10 mouse cellular contexts compared by ENCODE assay signal in the genomic region with DNA sequence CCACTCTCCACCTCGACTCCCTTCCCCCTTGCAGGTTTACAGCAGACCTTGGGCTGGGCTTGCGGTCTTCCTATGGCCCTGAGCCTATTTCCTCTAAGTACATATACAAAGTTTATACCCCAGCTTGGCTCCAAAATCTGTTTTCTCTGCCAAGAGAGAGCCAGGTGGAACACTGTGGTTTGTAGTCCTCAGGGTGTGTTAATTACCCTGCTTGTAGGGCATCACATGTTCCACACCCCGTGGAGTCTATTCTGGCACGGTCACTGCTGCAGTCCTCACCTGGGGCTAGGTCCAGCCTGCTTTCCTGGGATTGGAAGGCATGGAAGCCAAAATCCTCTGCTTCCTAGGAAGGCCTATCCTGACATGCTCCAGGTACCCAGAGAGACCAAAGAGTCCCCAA. TPM values are rescaled to one million over a fixed set of nuclear protein-coding genes. Genes with fewer than 3 reads are reported as not detected.
DNase-seq lines count a peak whose midpoint lies in the region; ATAC-seq and TF ChIP-seq lines count a peak whose summit lies in the region.
"Had no signal": no experiment of that assay in that cellular context is flagged by ENCODE, and none has a peak within 500 bp of the region (broad histone marks: within the 10 kb centered on the region; RNA-seq: fewer than 3 reads in every experiment).

No protein-coding gene starts in this region.

- H3K9ac ChIP-seq in hindbrain, embryonic 13.5 days = peak overlapping the region; percentile 99
- H3K9ac ChIP-seq in hindbrain, postnatal 0 days (replicated peaks; ENCODE audit: low read length) = no peak overlapping the region
- no peak overlapping the region for H3K9ac ChIP-seq in lung, postnatal 0 days (replicated peaks; ENCODE audit: low read depth)
- H3K9ac ChIP-seq: heart, embryonic 15.5 days had no signal

- peaks cover 60% of the 10 kb centered on the region for H3K4me1 ChIP-seq in hindbrain, embryonic 13.5 days (replicated peaks)
- peaks cover 39% of the 10 kb centered on the region for H3K4me1 ChIP-seq in hindbrain, postnatal 0 days (ENCODE audit: insufficient read depth, low read length)
- H3K4me1 ChIP-seq in lung, postnatal 0 days (ENCODE audit: insufficient read depth, low read depth, low read length) = peaks cover 29% of the 10 kb centered on the region; the same call in 1 of the 2 replicates

- TF ChIP-seq EP300 in lung, postnatal 0 days (IDR thresholded peaks at IDR 0.05) = no peak

- H3K27me3 ChIP-seq in hindbrain, embryonic 13.5 days = peaks cover 20% of the 10 kb centered on the region
- H3K27me3 ChIP-seq in hindbrain, postnatal 0 days (ENCODE audit: insufficient read depth, low read length) = no peaks in the 10 kb centered on the region
- H3K27me3 ChIP-seq in lung, postnatal 0 days (replicated peaks; ENCODE audit: insufficient read depth, low read length) = no peaks in the 10 kb centered on the region
- no peaks in the 10 kb centered on the region for H3K27me3 ChIP-seq in myocyte (ENCODE audit: control insufficient read depth, insufficient read depth, insufficient read length)

- H3K4me3 ChIP-seq in hindbrain, embryonic 13.5 days = no peak overlapping the region
- H3K4me3 ChIP-seq in hindbrain, postnatal 0 days (ENCODE audit: low read length) = no peak overlapping the region
- H3K4me3 ChIP-seq in lung, postnatal 0 days (ENCODE audit: low read depth, low read length) = no peak overlapping the region
- peak overlapping the region; percentile 72 for H3K4me3 ChIP-seq in myocyte

- TF ChIP-seq POLR2A in myocyte (IDR thresholded peaks at IDR 0.05; ENCODE audit: insufficient read length, low read depth) = no peak

- no peak overlapping the region for H3K27ac ChIP-seq in hindbrain, embryonic 13.5 days
- no peak overlapping the region for H3K27ac ChIP-seq in hindbrain, postnatal 0 days
- H3K27ac ChIP-seq in lung, postnatal 0 days (ENCODE audit: low read length) = 0 out of 2 replicates have a peak overlapping the region, but pooled peaks have one; percentile 10

- WGBS in hindbrain, embryonic 13.5 days = 90% methylated on average over 4 of the region's 4 CpGs
- 60% methylated on average over 4 of the region's 4 CpGs for WGBS in hindbrain, postnatal 0 days
- 68% methylated on average over 4 of the region's 4 CpGs for WGBS in lung, postnatal 0 days

- no peak for TF ChIP-seq CTCF in hindbrain, postnatal 0 days (IDR thresholded peaks at IDR 0.05; ENCODE audit: low read depth)
- TF ChIP-seq CTCF in lung, postnatal 0 days (IDR thresholded peaks at IDR 0.05) = no peak

- no peaks in the 10 kb centered on the region for H3K9me3 ChIP-seq in hindbrain, embryonic 13.5 days
- no peaks in the 10 kb centered on the region for H3K9me3 ChIP-seq in hindbrain, postnatal 0 days (ENCODE audit: low read length)
- H3K9me3 ChIP-seq in lung, postnatal 0 days (ENCODE audit: low read length) = no peaks in the 10 kb centered on the region
- H3K9me3 ChIP-seq: heart, embryonic 15.5 days had no signal

- no peak overlapping the region for H3ac ChIP-seq in myocyte (ENCODE audit: control insufficient read depth, insufficient read length)

- peaks cover 21% of the 10 kb centered on the region for H3K36me3 ChIP-seq in hindbrain, embryonic 13.5 days
- H3K36me3 ChIP-seq in hindbrain, postnatal 0 days (ENCODE audit: insufficient read depth, low read length) = peaks cover 8% of the 10 kb centered on the region; the same call in 1 of the 2 replicates
- peaks cover 14% of the 10 kb centered on the region; the same call in 1 of the 2 replicates for H3K36me3 ChIP-seq in lung, postnatal 0 days (ENCODE audit: insufficient read depth, low read length)
- peaks cover 10% of the 10 kb centered on the region for H3K36me3 ChIP-seq in myocyte (ENCODE audit: control insufficient read depth, insufficient read depth)

- H3K79me2 ChIP-seq in myocyte (ENCODE audit: control insufficient read depth, insufficient read depth) = peaks cover 23% of the 10 kb centered on the region

- no peak overlapping the region for H3K4me2 ChIP-seq in hindbrain, embryonic 13.5 days
- H3K4me2 ChIP-seq in hindbrain, postnatal 0 days (ENCODE audit: low read depth, low read length) = no peak overlapping the region
- H3K4me2 ChIP-seq in lung, postnatal 0 days (replicated peaks; ENCODE audit: low read depth, low read length) = 0 out of 2 replicates have a peak overlapping the region, but pooled peaks have one; percentile 8
- peak overlapping the region; percentile 93 for H3K4me2 ChIP-seq in myocyte (ENCODE audit: low read depth)

- ATAC-seq in hindbrain, embryonic 13.5 days (ENCODE audit: low FRiP score) = no peak
- no peak for ATAC-seq in hindbrain, postnatal 0 days
- ATAC-seq in lung, postnatal 0 days = no peak

- DNase-seq in hindbrain, postnatal 0 days (ENCODE audit: low spot score) = no peak
- DNase-seq in lung, postnatal 0 days (ENCODE audit: low spot score) = no peak
- DNase-seq in lung, postnatal 4 days = no peak
- DNase-seq in cerebellum, adult 8-10 months = peak; percentile 74
- no peak for DNase-seq in left cerebral cortex, adult 9 months (ENCODE audit: low spot score in 2 of 2)
- DNase-seq: lung, postnatal 14 days; right cerebral cortex, postnatal 4 days had no signal

TF ChIP-seq in myocyte, 11 proteins besides CTCF, POLR2A, EP300 and RAD21:
- TF ChIP-seq E2F4 (IDR thresholded peaks at IDR 0.05; ENCODE audit: insufficient read depth) (no peak), TCF3 (IDR thresholded peaks at IDR 0.05; ENCODE audit: insufficient read length, low read depth) (no peak), MYOG (IDR thresholded peaks at IDR 0.05; ENCODE audit: control insufficient read depth in 1 of 3, insufficient read depth in 1 of 3, insufficient read length in 2 of 3, low read depth in 2 of 3) (no peak), MYOD1 (IDR thresholded peaks at IDR 0.05; ENCODE audit: control insufficient read depth in 1 of 3, insufficient read length in 2 of 3, low read depth in 2 of 3) (no peak), CEBPB (IDR thresholded peaks at IDR 0.05; ENCODE audit: insufficient read depth, poor library complexity, severe bottlenecking) (no peak), POLR2AphosphoS2 (IDR thresholded peaks at IDR 0.05; ENCODE audit: insufficient read length, low read depth) (no peak), USF1 (IDR thresholded peaks at IDR 0.05; ENCODE audit: low read depth) (no peak), REST (IDR thresholded peaks at IDR 0.05; ENCODE audit: insufficient read depth, insufficient read length) (no peak), SRF (IDR thresholded peaks at IDR 0.05; ENCODE audit: control insufficient read depth, insufficient read length, low read depth) (no peak), TCF12 (IDR thresholded peaks at IDR 0.05; ENCODE audit: insufficient read depth, poor library complexity, severe bottlenecking) (no peak), MAX (IDR thresholded peaks at IDR 0.05; ENCODE audit: low read depth) (no peak)

RNA-seq across cellular contexts. Expression of gene Ltc4s, which starts 10.7 kb away (rescaled TPM):
- 1.4 and 2.3 TPM in 2 replicates for polyA plus RNA-seq in hindbrain, embryonic 13.5 days (2015; fragmentation: Nextera tagmentation; extraction: Ambion mirVana)
- 4.0 and 6.8 TPM in 2 replicates for total RNA-seq in hindbrain, postnatal 0 days (2014; rRNA removed)
- polyA plus RNA-seq in hindbrain, postnatal 0 days (2015; fragmentation: Nextera tagmentation; extraction: Ambion mirVana) = 5.9 and 7.1 TPM in 2 replicates
- 21.8 and 21.9 TPM in 2 replicates for polyA plus RNA-seq in lung, postnatal 0 days (2015; fragmentation: Nextera tagmentation; extraction: Ambion mirVana)
- polyA plus RNA-seq in myocyte (2012; fragmentation: generic; extraction: Trizol) = 1.8 TPM

RNA-seq across cellular contexts. Expression of gene Mgat4b, which starts 17.0 kb away (rescaled TPM):
- polyA plus RNA-seq in hindbrain, embryonic 13.5 days (2015; fragmentation: Nextera tagmentation; extraction: Ambion mirVana) = 30.4 and 36.6 TPM in 2 replicates
- 108 and 134 TPM in 2 replicates for total RNA-seq in hindbrain, postnatal 0 days (2014; rRNA removed)
- 67.8 and 74.6 TPM in 2 replicates for polyA plus RNA-seq in hindbrain, postnatal 0 days (2015; fragmentation: Nextera tagmentation; extraction: Ambion mirVana)
- 43.4 and 44.4 TPM in 2 replicates for polyA plus RNA-seq in lung, postnatal 0 days (2015; fragmentation: Nextera tagmentation; extraction: Ambion mirVana)
- 89.2 TPM for polyA plus RNA-seq in myocyte (2012; fragmentation: generic; extraction: Trizol)

RNA-seq across cellular contexts. Expression of gene Sqstm1, which starts 17.1 kb away (rescaled TPM):
- polyA plus RNA-seq in hindbrain, embryonic 13.5 days (2015; fragmentation: Nextera tagmentation; extraction: Ambion mirVana) = 318 and 320 TPM in 2 replicates
- total RNA-seq in hindbrain, postnatal 0 days (2014; rRNA removed) = 289 and 299 TPM in 2 replicates
- polyA plus RNA-seq in hindbrain, postnatal 0 days (2015; fragmentation: Nextera tagmentation; extraction: Ambion mirVana) = 412 and 450 TPM in 2 replicates
- polyA plus RNA-seq in lung, postnatal 0 days (2015; fragmentation: Nextera tagmentation; extraction: Ambion mirVana) = 405 and 426 TPM in 2 replicates
- 873 TPM for polyA plus RNA-seq in myocyte (2012; fragmentation: generic; extraction: Trizol)

RNA-seq across cellular contexts. Expression of gene Mrnip, which starts 53.5 kb away (rescaled TPM):
- polyA plus RNA-seq in hindbrain, embryonic 13.5 days (2015; fragmentation: Nextera tagmentation; extraction: Ambion mirVana) = 30.2 and 30.6 TPM in 2 replicates
- 40.8 and 44.2 TPM in 2 replicates for total RNA-seq in hindbrain, postnatal 0 days (2014; rRNA removed)
- polyA plus RNA-seq in hindbrain, postnatal 0 days (2015; fragmentation: Nextera tagmentation; extraction: Ambion mirVana) = 33.5 and 34.0 TPM in 2 replicates
- 6.9 and 9.0 TPM in 2 replicates for polyA plus RNA-seq in lung, postnatal 0 days (2015; fragmentation: Nextera tagmentation; extraction: Ambion mirVana)
- polyA plus RNA-seq in myocyte (2012; fragmentation: generic; extraction: Trizol) = 7.8 TPM

Comparison
In these comparisons a context has a peak if more than half of its experiments do, and no peak if none do; other contexts are left out.
1. H3K4me2 ChIP-seq: peak in lung, postnatal 0 days (single experiment) and myocyte (single experiment); none in hindbrain, embryonic 13.5 days (single experiment) and hindbrain, postnatal 0 days (single experiment).